Mouse (Mus musculus) heart, postnatal 36 days (tissue): ENCODE measurements at regions not wholly inside any gene's neighbourhood (a gene's known extent, or its start where the extent isn't known, plus 50 kb on each side); places are given as distances from the start of the nearest gene placed in this dataset.
"Not testable (repeated sequence)": the region's sequence is repeated elsewhere in the genome, so short reads cannot be mapped to it uniquely, and the experiment has no call there.

Experiments
- DNase-seq, 2 experiments: peaks; one replicate each; pipeline ENCODE4 v3.0.0; 2021 to 2022
- intact Hi-C: fragments of 180-260 bp; cut with DNase I; formaldehyde crosslinking; loops from one replicate; pipeline ENCODE4 v1.15.1; 2025

- intact Hi-C loops = no loop called here
- DNase-seq = no peak
Measured at GRCm38 (mm10) chr6:109125447-109125846, 297.0 kb downstream of the Edem1 start.

- DNase-seq = no peak
- intact Hi-C loops = no loop called here
Measured at GRCm38 (mm10) chr6:109127203-109127602, 298.8 kb downstream of the Edem1 start.

GRCm38 (mm10) chr6:109146111-109146510 lies 317.7 kb downstream of the Edem1 start:
- DNase-seq = no peak
- intact Hi-C loops = no loop called here

GRCm38 (mm10) chr6:109149043-109149442 lies 320.6 kb downstream of the Edem1 start:
- intact Hi-C loops = no loop called here
- no peak for DNase-seq

GRCm38 (mm10) chr6:109150023-109150911 lies 321.8 kb downstream of the Edem1 start:
- intact Hi-C loops = loop anchor here (5.0 kb wide), 1 partner anchor 273 kb away; no protein-coding TSS in a partner anchor

GRCm38 (mm10) chr6:109150912-109151256 lies 322.4 kb downstream of the Edem1 start:
- intact Hi-C loops = loop anchor here (5.0 kb wide), 1 partner anchor 274 kb away; no protein-coding TSS in a partner anchor
- DNase-seq = no peak

More at GRCm38 (mm10) chr6:109150023-109150911, 321.8 kb downstream of the Edem1 start:
- DNase-seq = peak; percentile 44 to 67

GRCm38 (mm10) chr6:109153624-109154023 lies 325.2 kb downstream of the Edem1 start:
- no peak for DNase-seq
- intact Hi-C loops = loop anchor here (5.0 kb wide), 1 partner anchor 276 kb away; no protein-coding TSS in a partner anchor

- intact Hi-C loops = no loop called here
Measured at GRCm38 (mm10) chr6:109159561-109159960, 331.1 kb downstream of the Edem1 start.

GRCm38 (mm10) chr6:109167439-109167838 lies 339.0 kb downstream of the Edem1 start:
- intact Hi-C loops = no loop called here
- no peak for DNase-seq

More at GRCm38 (mm10) chr6:109159561-109159960, 331.1 kb downstream of the Edem1 start:
- no peak for DNase-seq

GRCm38 (mm10) chr6:109172104-109172850 lies 343.8 kb downstream of the Edem1 start:
- intact Hi-C loops = no loop called here
- no peak for DNase-seq

- intact Hi-C loops = no loop called here
- DNase-seq = no peak
Measured at GRCm38 (mm10) chr6:109173015-109173414, 344.6 kb downstream of the Edem1 start.

GRCm38 (mm10) chr6:109176876-109177275 lies 348.4 kb downstream of the Edem1 start:
- DNase-seq = no peak
- intact Hi-C loops = no loop called here

GRCm38 (mm10) chr6:109182878-109183277 lies 354.4 kb downstream of the Edem1 start:
- intact Hi-C loops = no loop called here
- DNase-seq = no peak

GRCm38 (mm10) chr6:109193061-109193460 lies 364.6 kb downstream of the Edem1 start:
- DNase-seq, intact Hi-C loops: not testable (repeated sequence)

- DNase-seq = no peak
- intact Hi-C loops = no loop called here
Measured at GRCm38 (mm10) chr6:109193603-109194002, 365.2 kb downstream of the Edem1 start.

- DNase-seq = no peak
- intact Hi-C loops = no loop called here
Measured at GRCm38 (mm10) chr6:109209699-109210098, 381.3 kb downstream of the Edem1 start.

GRCm38 (mm10) chr6:109230391-109230790 lies 401.9 kb downstream of the Edem1 start:
- intact Hi-C loops = no loop called here

GRCm38 (mm10) chr6:109233426-109233825 lies 405.0 kb downstream of the Edem1 start:
- intact Hi-C loops = no loop called here
- no peak for DNase-seq

More at GRCm38 (mm10) chr6:109230391-109230790, 401.9 kb downstream of the Edem1 start:
- DNase-seq = no peak

GRCm38 (mm10) chr6:109245666-109246065 lies 417.2 kb downstream of the Edem1 start:
- intact Hi-C loops = no loop called here
- no peak for DNase-seq

GRCm38 (mm10) chr6:109246510-109246909 lies 418.1 kb downstream of the Edem1 start:
- DNase-seq, intact Hi-C loops: not testable (repeated sequence)
